Mouse (Mus musculus): ENCODE data around the gene Trp73. TPM values are rescaled to one million over a fixed set of nuclear protein-coding genes. Genes with fewer than 3 reads are reported as not detected.
A peak's percentile ranks its signal among the peaks of the same experiment; 100 is the strongest.

The Trp73 gene
- polyA plus RNA-seq, 1 experiment from 2014 or later, result not detected

GRCm38 (mm10) chr4:154146342-154146741 is 6.3 kb upstream of the Trp73 start:
- TF ChIP-seq EP300 (IDR thresholded peaks at IDR 0.05; ENCODE audit: low read depth), result no peak
- TF ChIP-seq CTCF (IDR thresholded peaks at IDR 0.05; ENCODE audit: low read depth), result no peak
- peaks cover 12% of the 10 kb centered on the region for H3K36me3 ChIP-seq (replicated peaks; ENCODE audit: insufficient read depth, low read length)
- peaks cover 7% of the 10 kb centered on the region for H3K27me3 ChIP-seq (ENCODE audit: insufficient read depth, low read length)
- no peak overlapping the region for H3K4me3 ChIP-seq (ENCODE audit: low read depth, low read length)
- H3K9me3 ChIP-seq (ENCODE audit: low read length), result no peaks in the 10 kb centered on the region
- H3K4me2 ChIP-seq (ENCODE audit: low read depth, low read length), result no peak overlapping the region
- ATAC-seq (no peak), DNase-seq (no peak)
- no peak overlapping the region for H3K27ac ChIP-seq (ENCODE audit: low read depth)
- H3K9ac ChIP-seq (replicated peaks), result no peak overlapping the region
- WGBS (ENCODE audit: insufficient replicate concordance), result 80% methylated on average over 10 of the region's 10 CpGs
- H3K4me1 ChIP-seq (ENCODE audit: insufficient read depth), result peaks cover 12% of the 10 kb centered on the region

GRCm38 (mm10) chr4:154144712-154145111 is 4.7 kb upstream of the Trp73 start:
- Histone ChIP-seq H3K27me3 (ENCODE audit: insufficient read depth, low read length) (peaks cover 24% of the 10 kb centered on the region), H3K9me3 (ENCODE audit: low read length) (no peaks in the 10 kb centered on the region), H3K36me3 (replicated peaks; ENCODE audit: insufficient read depth, low read length) (peaks cover 7% of the 10 kb centered on the region), H3K27ac (ENCODE audit: low read depth) (no peak overlapping the region), H3K4me1 (ENCODE audit: insufficient read depth) (peaks cover 24% of the 10 kb centered on the region), H3K4me2 (ENCODE audit: low read depth, low read length) (no peak overlapping the region), H3K4me3 (ENCODE audit: low read depth, low read length) (no peak overlapping the region), H3K9ac (replicated peaks) (no peak overlapping the region)
- DNase-seq (no peak), ATAC-seq (no peak)
- 87% methylated on average over 3 of the region's 3 CpGs for WGBS (ENCODE audit: insufficient replicate concordance)
- TF ChIP-seq CTCF (IDR thresholded peaks at IDR 0.05; ENCODE audit: low read depth) (no peak), EP300 (IDR thresholded peaks at IDR 0.05; ENCODE audit: low read depth) (no peak)

- Histone ChIP-seq H3K27ac (ENCODE audit: low read depth) (peak within 1 kb of the TSS; percentile 86), H3K9ac (replicated peaks) (peak within 1 kb of the TSS; percentile 92), H3K9me3 (ENCODE audit: low read length) (no peaks in the 10 kb centered on the region), H3K27me3 (ENCODE audit: insufficient read depth, low read length) (peaks cover 47% of the 10 kb centered on the region), H3K4me2 (ENCODE audit: low read depth, low read length) (peak within 1 kb of the TSS; percentile 96), H3K36me3 (replicated peaks; ENCODE audit: insufficient read depth, low read length) (peaks cover 2% of the 10 kb centered on the region), H3K4me1 (ENCODE audit: insufficient read depth) (peaks cover 26% of the 10 kb centered on the region), H3K4me3 (ENCODE audit: low read depth, low read length) (peak within 1 kb of the TSS; percentile 95)
- DNase-seq (peak; percentile 92), ATAC-seq (peak; percentile 98)
- 2% methylated on average over 46 of the region's 49 CpGs for WGBS (ENCODE audit: insufficient replicate concordance)
- TF ChIP-seq CTCF (IDR thresholded peaks at IDR 0.05; ENCODE audit: low read depth) (no peak), EP300 (IDR thresholded peaks at IDR 0.05; ENCODE audit: low read depth) (no peak)
Measured at GRCm38 (mm10) chr4:154142211-154143040, 2.4 kb upstream of the Trp73 start, which contains the start of gene Wrap73. Gene Wrap73, plus strand, starts transcription at chr4:154142372.

GRCm38 (mm10) chr4:154141009-154141867 is 1.2 kb upstream of the Trp73 start:
- H3K9ac ChIP-seq (replicated peaks), result no peak overlapping the region
- no peak overlapping the region for H3K27ac ChIP-seq (ENCODE audit: low read depth)
- peaks cover 57% of the 10 kb centered on the region for H3K27me3 ChIP-seq (ENCODE audit: insufficient read depth, low read length)
- peak overlapping the region; percentile 96 for H3K4me2 ChIP-seq (ENCODE audit: low read depth, low read length)
- ATAC-seq (no peak), DNase-seq (no peak)
- peaks cover 2% of the 10 kb centered on the region; the same call in 1 of the 2 replicates for H3K36me3 ChIP-seq (replicated peaks; ENCODE audit: insufficient read depth, low read length)
- H3K4me1 ChIP-seq (ENCODE audit: insufficient read depth), result peaks cover 26% of the 10 kb centered on the region
- TF ChIP-seq EP300 (IDR thresholded peaks at IDR 0.05; ENCODE audit: low read depth), result no peak
- TF ChIP-seq CTCF (IDR thresholded peaks at IDR 0.05; ENCODE audit: low read depth), result no peak
- H3K4me3 ChIP-seq (ENCODE audit: low read depth, low read length), result peak overlapping the region; percentile 95
- no peaks in the 10 kb centered on the region for H3K9me3 ChIP-seq (ENCODE audit: low read length)
- WGBS (ENCODE audit: insufficient replicate concordance), result 1% methylated on average over 42 of the region's 42 CpGs

GRCm38 (mm10) chr4:154140213-154141008 is 403 bp upstream of the Trp73 start:
- no peak for ATAC-seq
- Histone ChIP-seq H3K36me3 (replicated peaks; ENCODE audit: insufficient read depth, low read length) (no peaks in the 10 kb centered on the region), H3K9ac (replicated peaks) (no peak overlapping the region), H3K4me2 (ENCODE audit: low read depth, low read length) (peak overlapping the region; percentile 77), H3K27ac (ENCODE audit: low read depth) (no peak overlapping the region), H3K27me3 (ENCODE audit: insufficient read depth, low read length) (peaks cover 61% of the 10 kb centered on the region), H3K4me3 (ENCODE audit: low read depth, low read length) (peak overlapping the region; percentile 49), H3K9me3 (ENCODE audit: low read length) (no peaks in the 10 kb centered on the region), H3K4me1 (ENCODE audit: insufficient read depth) (peaks cover 26% of the 10 kb centered on the region)
- TF ChIP-seq EP300 (IDR thresholded peaks at IDR 0.05; ENCODE audit: low read depth), result no peak
- TF ChIP-seq CTCF (IDR thresholded peaks at IDR 0.05; ENCODE audit: low read depth), result no peak
- DNase-seq, result no peak
- WGBS (ENCODE audit: insufficient replicate concordance), result 2% methylated on average over 44 of the region's 46 CpGs
